Mouse (Mus musculus) B cell, adult 67 days (primary cell): ENCODE results near the gene Phb2. TPM values are rescaled to one million over a fixed set of nuclear protein-coding genes. Genes with fewer than 3 reads are reported as not detected.

Experiments used
- total RNA-seq, 2 experiments: library from RNA; stranded (reverse); gene quantifications; 4 replicates each; pipeline ENCODE4 v1.2.4; 2023

Gene Phb2
- 100 to 1,000 TPM; 226 to 235 TPM for total RNA-seq

DNA sequence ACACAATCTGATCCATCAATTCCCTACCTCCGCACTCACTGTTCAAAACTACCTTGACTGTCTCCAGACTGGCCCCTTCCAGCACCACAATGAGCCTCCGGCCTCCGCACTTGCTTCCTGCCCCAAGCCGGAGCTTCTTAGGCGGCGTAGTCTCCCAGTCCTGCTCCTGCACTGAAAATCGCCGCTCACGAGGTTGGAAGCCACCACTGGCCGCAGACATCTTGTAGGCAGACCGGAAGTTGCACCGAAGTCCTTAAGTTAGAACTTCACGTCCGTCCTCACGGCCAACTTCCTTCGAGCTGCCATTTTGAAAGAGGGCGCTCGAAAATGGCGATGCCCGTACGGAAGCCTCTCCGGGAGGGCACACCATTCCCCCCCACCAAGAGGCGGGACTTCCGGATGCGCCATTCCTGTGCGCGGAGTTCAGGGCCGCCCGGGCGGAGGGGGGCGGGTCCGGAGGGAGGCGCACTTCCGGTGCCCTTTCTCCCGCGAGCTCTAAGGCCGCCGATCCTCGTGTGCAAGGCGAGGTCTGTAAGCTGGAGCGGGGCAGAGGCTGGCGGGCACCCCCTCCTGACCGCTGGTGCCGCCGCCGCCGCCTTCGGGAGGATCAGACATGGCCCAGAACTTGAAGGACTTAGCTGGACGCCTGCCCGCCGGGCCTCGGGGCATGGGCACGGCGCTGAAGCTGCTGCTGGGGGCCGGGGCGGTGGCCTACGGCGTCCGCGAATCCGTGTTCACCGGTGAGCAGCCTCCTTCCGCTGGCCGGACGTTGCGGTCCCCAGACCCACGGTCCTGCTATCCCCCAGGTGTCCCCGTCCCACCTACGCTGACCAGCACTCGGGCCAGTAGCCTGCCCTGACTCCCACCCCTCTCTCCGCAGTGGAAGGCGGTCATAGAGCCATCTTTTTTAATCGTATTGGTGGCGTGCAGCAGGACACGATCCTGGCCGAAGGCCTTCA, at the start of gene Phb2, which contains the start of gene Emg1:
Phb2 (plus strand) TSS at position 513 of the 959 bp plus-strand sequence.
Emg1 (minus strand) TSS at position 355 of the 959 bp plus-strand sequence.

DNA sequence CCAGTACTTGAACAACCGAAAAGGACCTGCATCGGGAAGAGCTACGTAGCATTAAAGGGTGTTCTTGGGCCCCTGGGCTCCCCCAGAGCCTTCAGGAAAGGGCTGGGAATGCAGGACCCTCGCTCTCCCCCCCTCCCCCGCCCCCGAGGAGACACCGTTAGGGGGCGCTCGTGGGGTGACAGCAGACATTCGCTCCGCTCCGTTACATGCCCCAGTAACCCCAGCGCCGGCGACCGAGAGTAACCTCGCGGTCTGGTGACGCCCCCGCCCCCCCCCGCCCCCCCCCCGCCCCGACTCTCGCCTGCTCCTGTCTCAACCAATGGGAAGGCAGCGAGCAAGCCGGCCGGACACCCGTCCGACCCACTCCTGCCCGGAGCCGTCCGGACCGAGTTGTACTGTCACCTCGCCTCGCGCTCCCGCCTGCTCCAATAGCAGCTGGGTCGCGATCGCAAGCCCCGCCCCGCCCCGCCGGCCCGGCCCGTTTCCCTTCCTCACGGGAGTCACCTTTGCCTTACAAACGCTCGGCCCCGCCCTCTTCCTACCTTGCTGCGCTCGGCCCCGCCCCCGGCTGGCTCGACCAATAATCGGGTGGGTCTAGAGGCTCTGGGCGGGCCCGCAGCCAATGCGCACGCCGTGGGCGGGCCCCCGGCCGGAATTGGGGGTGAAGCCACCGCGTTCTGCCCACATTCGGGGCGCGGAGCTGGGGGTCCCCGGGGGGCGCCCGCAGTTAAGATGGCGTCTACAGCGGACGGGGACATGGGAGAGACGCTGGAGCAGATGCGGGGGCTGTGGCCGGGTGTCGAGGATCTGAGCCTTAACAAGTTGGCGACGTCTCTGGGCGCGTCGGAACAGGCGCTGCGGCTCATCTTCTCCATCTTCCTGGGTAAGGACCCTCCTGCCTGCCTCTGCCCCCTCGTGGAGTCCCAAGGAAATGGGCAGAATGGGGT, 49.4 kb upstream of the Phb2 start, which contains the start of gene Lpcat3:
Lpcat3 (plus strand) TSS at position 551 of the 947 bp plus-strand sequence.

DNA sequence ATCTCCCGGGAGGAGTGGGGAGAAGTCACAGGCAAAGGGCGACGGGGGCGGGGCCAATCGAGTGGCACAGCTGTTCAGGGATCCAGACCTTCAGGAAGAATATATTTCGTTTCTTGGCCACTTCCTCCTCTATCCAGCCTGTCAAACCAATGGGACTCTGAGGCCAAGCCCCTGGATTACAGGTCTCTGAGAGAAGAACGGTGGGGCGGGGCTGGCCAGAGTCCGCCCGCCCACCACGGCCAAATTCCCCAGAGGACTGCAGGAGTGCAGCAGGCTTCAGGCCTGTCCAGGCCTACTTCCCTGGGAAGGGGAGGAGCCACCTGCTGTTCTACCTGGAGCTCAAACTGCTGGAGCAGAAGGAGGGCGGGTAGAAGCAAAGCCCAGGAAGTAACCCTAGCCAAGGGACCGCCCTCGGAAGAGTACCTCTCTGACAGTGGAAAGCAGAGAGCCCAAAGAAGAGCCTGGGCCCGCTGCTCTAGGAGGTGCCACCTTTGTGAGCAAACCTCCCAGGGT, 26.4 kb downstream of the Phb2 start, which contains the start of gene Ptpn6:
Ptpn6 (minus strand) TSS at position 204 of the 513 bp plus-strand sequence.

DNA sequence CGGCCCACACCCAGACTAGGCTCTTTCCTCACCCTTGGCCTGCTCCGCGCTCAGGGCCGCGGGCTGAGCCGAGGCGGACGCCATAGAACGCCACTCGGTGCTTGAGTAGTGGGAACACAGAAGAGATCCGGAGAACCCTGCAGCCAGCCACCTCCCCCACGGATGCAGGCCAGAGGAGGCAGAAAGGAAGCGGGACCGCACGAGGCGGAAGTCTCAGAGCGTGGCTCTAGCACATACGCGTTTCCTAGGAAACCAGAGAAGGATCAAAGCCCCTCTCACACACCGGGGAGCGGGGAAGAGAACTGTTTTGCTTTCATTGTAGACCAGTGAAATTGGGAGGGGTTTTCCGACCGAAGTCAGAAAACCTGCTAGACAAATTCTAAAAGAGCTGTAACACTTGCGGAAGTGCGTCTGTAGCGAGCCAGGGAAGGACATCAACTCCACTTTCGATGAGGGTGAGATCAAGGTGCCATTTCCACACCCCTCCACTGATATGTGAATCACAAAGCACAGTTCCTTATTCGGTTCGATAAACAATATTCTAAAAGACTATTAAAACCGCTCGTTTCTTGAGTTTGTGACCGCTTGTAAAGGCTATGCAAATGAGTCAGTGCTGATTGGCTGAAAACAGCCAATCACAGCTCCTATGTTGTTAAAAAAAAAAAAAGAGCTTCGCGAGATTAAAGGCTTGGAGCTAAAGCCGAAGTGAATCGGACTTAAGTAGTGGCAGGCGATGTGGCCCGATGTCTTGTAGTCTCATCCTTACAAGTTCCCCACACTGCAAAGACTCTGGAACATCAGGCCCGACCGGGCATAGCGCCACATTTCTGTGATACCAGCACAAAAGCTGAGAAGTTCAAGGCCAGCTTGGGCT, 29.0 kb downstream of the Phb2 start, which contains the start of gene Grcc10:
Grcc10 (minus strand) TSS at position 487 of the 874 bp plus-strand sequence.

DNA sequence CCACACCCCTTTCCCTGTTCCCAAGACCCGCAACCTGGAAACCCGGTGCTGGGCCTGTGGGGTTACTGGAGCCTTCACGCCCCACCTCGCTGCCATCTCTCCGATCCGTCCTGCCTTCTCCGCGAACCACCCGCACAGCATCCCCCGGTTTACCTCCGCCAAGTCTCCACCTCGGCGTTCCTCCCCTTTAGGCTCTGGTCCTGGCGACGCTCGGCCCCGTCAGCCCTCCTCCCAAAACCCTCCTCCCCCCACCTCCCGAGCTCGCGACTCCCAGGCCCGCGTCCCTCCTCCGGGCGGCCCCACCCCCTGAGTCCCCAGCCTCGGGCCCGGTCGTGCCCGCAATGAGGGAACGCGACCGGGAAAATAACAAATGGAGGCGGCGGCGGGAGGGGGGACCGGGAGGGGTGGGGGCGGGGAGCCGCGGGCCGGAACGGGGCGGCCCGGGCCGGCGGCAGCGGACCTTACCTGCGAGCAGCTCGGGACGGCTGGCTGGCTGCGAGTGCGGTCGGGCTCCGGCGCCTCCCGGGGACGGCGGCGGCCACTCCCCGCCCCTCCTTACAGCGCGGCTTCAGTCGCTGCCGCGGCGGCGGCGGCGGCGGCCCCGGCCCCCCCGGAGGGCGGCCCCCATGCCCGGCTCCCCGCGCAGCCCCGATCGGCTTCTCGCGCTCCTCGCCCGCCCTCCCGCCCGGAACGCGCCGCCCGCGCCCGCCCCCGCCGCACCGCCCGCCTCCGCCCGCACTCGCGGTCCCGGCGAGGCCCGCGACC, 43.9 kb downstream of the Phb2 start, which contains the start of the genes Gm45234 and Atn1:
Gm45234 (minus strand) TSS at position 191 of the 765 bp plus-strand sequence.
Atn1 (minus strand) TSS at position 694 of the 765 bp plus-strand sequence.

Other genes with a start within 250 kb of the Phb2 start
- gene Clstn3, start 247.5 kb upstream of the Phb2 start, total RNA-seq: 1 to 10 TPM; 1.3 to 3.7 TPM
- gene C1rl, start 219.2 kb upstream of the Phb2 start, total RNA-seq: not detected
- gene C1ra, start 199.9 kb upstream of the Phb2 start, total RNA-seq: under 1 TPM in 1 of 2 experiments, not detected in 1; 0.30 TPM
- under 1 TPM in 1 of 2 experiments, not detected in 1; 0.83 TPM for gene C1s1, start 170.0 kb upstream of the Phb2 start, total RNA-seq
- gene C1rb, start 142.0 kb upstream of the Phb2 start, total RNA-seq: not detected
- gene C1s2, start 76.3 kb upstream of the Phb2 start, total RNA-seq: not detected
- 10 to 100 TPM; 55.1 to 60.9 TPM for gene Lpcat3, start 49.3 kb upstream of the Phb2 start, total RNA-seq
- gene Emg1, start 158 bp upstream of the Phb2 start, total RNA-seq: 100 to 1,000 TPM; 125 to 132 TPM
- 100 to 1,000 TPM; 669 to 751 TPM for gene Ptpn6, start 26.4 kb downstream of the Phb2 start, total RNA-seq
- 100 to 1,000 TPM; 246 to 277 TPM for gene Grcc10, start 29.0 kb downstream of the Phb2 start, total RNA-seq
- not detected for gene Gm45234, start 43.7 kb downstream of the Phb2 start, total RNA-seq
- 10 to 100 TPM; 25.7 to 42.9 TPM for gene Atn1, start 44.2 kb downstream of the Phb2 start, total RNA-seq
- 1 to 10 TPM in 1 of 2 experiments, under 1 TPM in 1; 0.95 to 1.9 TPM for gene Eno2, start 57.3 kb downstream of the Phb2 start, total RNA-seq
- 1 to 10 TPM; 3.1 to 7.8 TPM for gene Lrrc23, start 67.4 kb downstream of the Phb2 start, total RNA-seq
- gene Spsb2, start 96.3 kb downstream of the Phb2 start, total RNA-seq: 1 to 10 TPM; 7.1 to 8.9 TPM
- 10 to 100 TPM; 54.5 to 58.7 TPM for gene Tpi1, start 102.0 kb downstream of the Phb2 start, total RNA-seq
- 10 to 100 TPM; 84.4 to 95.0 TPM for gene Usp5, start 117.1 kb downstream of the Phb2 start, total RNA-seq
- gene Cdca3, start 117.2 kb downstream of the Phb2 start, total RNA-seq: 1 to 10 TPM; 1.8 to 4.2 TPM
- under 1 TPM in 1 of 2 experiments, not detected in 1; 0.30 TPM for gene Gnb3, start 127.9 kb downstream of the Phb2 start, total RNA-seq
- not detected for gene P3h3, start 145.4 kb downstream of the Phb2 start, total RNA-seq
- under 1 TPM; 0.15 to 0.47 TPM for gene Gpr162, start 151.6 kb downstream of the Phb2 start, total RNA-seq
- gene Cd4, start 175.9 kb downstream of the Phb2 start, total RNA-seq: under 1 TPM; 0.36 to 0.61 TPM
- gene Lag3, start 199.4 kb downstream of the Phb2 start, total RNA-seq: under 1 TPM; 0.27 to 0.44 TPM
- 10 to 100 TPM; 40.0 to 57.1 TPM for gene Ptms, start 207.8 kb downstream of the Phb2 start, total RNA-seq
- gene Mlf2, start 219.1 kb downstream of the Phb2 start, total RNA-seq: 100 to 1,000 TPM; 103 to 117 TPM